Mouse (Mus musculus) bone marrow, adult 2 months (tissue): ENCODE measurements around the gene Il2rb. TPM values are rescaled to one million over a fixed set of nuclear protein-coding genes. Genes with fewer than 3 reads are reported as not detected.

Experiments
- H3K27ac ChIP-seq: fragments of 200-500 bp; 2 replicates; pipeline ENCODE4 v1.5.1; 2012; ENCODE audit warnings: low read depth, mild to moderate bottlenecking, control low read depth, inconsistent platforms, low read length; ENCODE audit not compliant: control insufficient read depth, poor library complexity, insufficient read depth
- H3K4me1 ChIP-seq: fragments of 200-500 bp; 2 replicates; pipeline ENCODE4 v1.6.1; 2011; ENCODE audit warnings: low read length; ENCODE audit not compliant: control insufficient read depth, insufficient read depth
- H3K4me3 ChIP-seq: fragments of 200-500 bp; replicated peaks from 2 replicates; pipeline ENCODE3; 2011; ENCODE audit warnings: mild to moderate bottlenecking, low read depth, low read length, control low read depth; ENCODE audit not compliant: control insufficient read depth
- CTCF ChIP-seq: fragments of 200-500 bp; IDR thresholded peaks from 2 replicates; pipeline ENCODE4 v1.5.1; 2011; ENCODE audit warnings: low read length, control low read depth; ENCODE audit not compliant: control insufficient read depth, insufficient read depth
- POLR2A ChIP-seq: fragments of 200-500 bp; IDR thresholded peaks from 2 replicates; pipeline ENCODE4 v1.6.1; 2011; ENCODE audit warnings: low read depth, mild to moderate bottlenecking, control low read depth, low read length, borderline replicate concordance; ENCODE audit not compliant: control insufficient read depth
- WGBS: fragments of 180-500 bp; shearing (Covaris S2); methylation state at CpG from one replicate; pipeline ENCODE4 v1.1.7; 2018; 5-methylcytosine and 5-hydroxymethylcytosine counted together
- polyA plus RNA-seq: library from polyadenylated mRNA; stranded (reverse); fragments of >200 nt; gene quantifications from 2 replicates; pipeline ENCODE4 v1.2.4, GENCODE M21; 2011; ENCODE audit warnings: low replicate concordance; ENCODE audit not compliant: missing spikeins, insufficient read depth, insufficient read length

Gene Il2rb
- polyA plus RNA-seq, 1 experiment, result 7.6 TPM

GRCm38 (mm10) chr15:78470495-78471276, 24.4 kb downstream of the Il2rb start:
- H3K4me1 ChIP-seq, result no peaks in the 10 kb centered on the region
- H3K27ac ChIP-seq, result no peak overlapping the region
- WGBS, result 74% methylated on average over 4 of the region's 4 CpGs
- H3K4me3 ChIP-seq, result no peak overlapping the region
- TF ChIP-seq POLR2A (no peak), CTCF (no peak)

GRCm38 (mm10) chr15:78468379-78468937, 26.6 kb downstream of the Il2rb start, which contains the start of gene Tmprss6:
Tmprss6 (minus strand) TSS chr15:78468634.
- no peak for TF ChIP-seq POLR2A
- no peak for TF ChIP-seq CTCF
- H3K4me3 ChIP-seq, result no peak within 1 kb of the TSS
- WGBS, result 76% methylated on average over 7 of the region's 7 CpGs
- H3K27ac ChIP-seq, result no peak within 1 kb of the TSS
- H3K4me1 ChIP-seq, result no peaks in the 10 kb centered on the region

DNA sequence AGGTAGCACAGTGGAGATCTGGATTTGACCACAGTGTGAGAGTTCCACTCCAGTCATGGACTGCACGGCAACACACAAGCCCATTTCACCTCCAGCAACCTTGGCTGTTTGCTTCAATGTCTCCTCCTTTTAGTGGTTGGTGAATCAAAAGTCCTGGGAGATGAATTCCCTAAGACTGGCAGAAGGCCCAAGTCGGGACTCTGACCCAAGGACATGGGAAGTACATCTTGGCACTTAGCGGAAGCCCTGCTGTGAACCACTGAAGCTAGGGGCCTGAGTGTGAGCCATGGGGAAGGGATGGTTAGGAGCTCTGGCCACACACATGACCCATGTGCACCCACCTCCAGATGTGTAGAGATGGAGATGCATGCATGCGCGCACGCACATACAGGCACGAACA, 27.5 kb downstream of the Il2rb start:
- Histone ChIP-seq H3K4me1 (no peaks in the 10 kb centered on the region), H3K27ac (no peak overlapping the region), H3K4me3 (no peak overlapping the region)
- TF ChIP-seq CTCF (no peak), POLR2A (no peak)
- WGBS, result 88% methylated on average over 7 of the region's 7 CpGs

GRCm38 (mm10) chr15:78466809-78467208, 28.3 kb downstream of the Il2rb start:
- WGBS, result 43% methylated on average over 6 of the region's 6 CpGs

DNA sequence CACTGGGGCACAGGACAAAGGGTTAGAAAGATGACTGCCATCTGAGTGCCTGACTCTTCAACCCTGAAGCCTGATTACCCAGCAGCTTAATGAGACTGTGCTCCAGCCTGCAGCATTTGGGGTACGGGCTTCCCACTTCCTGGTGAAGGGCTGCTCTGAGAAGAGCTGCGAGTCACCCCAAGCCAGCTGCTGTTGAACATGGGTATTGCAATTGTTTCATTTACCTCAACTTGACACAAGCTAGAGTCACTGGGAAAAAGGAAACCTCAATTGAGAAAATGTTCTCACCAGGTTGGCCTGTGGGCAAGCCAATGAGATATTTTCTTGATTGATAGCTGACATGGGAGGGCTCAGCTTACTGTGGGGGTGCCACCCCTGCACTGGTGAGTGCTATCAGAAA, 32.1 kb downstream of the Il2rb start:
- TF ChIP-seq POLR2A, result no peak
- no peak for TF ChIP-seq CTCF
- Histone ChIP-seq H3K27ac (no peak overlapping the region), H3K4me1 (no peaks in the 10 kb centered on the region), H3K4me3 (no peak overlapping the region)
- 2% methylated on average over 2 of the region's 2 CpGs for WGBS

More at GRCm38 (mm10) chr15:78466809-78467208, 28.3 kb downstream of the Il2rb start:
- H3K27ac ChIP-seq, result no peak overlapping the region
- TF ChIP-seq POLR2A (no peak), CTCF (no peak)
- no peak overlapping the region for H3K4me3 ChIP-seq
- H3K4me1 ChIP-seq, result no peaks in the 10 kb centered on the region

DNA sequence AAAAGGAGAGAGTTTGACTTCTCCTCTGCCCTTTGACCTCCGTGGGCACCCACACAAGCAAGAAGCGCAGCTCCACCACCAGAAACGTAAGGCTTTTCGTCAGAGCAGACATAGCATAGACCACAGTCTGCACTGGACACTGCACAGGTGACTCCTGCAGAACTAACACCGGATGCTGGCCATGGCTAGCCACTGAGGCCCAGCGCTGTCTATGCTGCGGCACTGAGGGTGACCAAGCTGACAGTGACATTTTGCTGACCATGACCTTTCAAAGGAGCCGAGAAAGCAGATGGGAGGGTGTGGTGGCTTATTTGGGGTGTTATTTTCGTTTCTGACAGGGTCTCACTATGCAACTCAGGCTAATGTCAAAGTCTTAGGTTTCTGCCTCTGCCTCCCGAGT, 37.9 kb downstream of the Il2rb start:
- no peaks in the 10 kb centered on the region; the same call in 1 of the 2 replicates for H3K4me1 ChIP-seq
- WGBS, result 71% methylated on average over 10 of the region's 10 CpGs
- no peak overlapping the region for H3K4me3 ChIP-seq
- no peak for TF ChIP-seq CTCF
- TF ChIP-seq POLR2A, result no peak
- H3K27ac ChIP-seq, result no peak overlapping the region

DNA sequence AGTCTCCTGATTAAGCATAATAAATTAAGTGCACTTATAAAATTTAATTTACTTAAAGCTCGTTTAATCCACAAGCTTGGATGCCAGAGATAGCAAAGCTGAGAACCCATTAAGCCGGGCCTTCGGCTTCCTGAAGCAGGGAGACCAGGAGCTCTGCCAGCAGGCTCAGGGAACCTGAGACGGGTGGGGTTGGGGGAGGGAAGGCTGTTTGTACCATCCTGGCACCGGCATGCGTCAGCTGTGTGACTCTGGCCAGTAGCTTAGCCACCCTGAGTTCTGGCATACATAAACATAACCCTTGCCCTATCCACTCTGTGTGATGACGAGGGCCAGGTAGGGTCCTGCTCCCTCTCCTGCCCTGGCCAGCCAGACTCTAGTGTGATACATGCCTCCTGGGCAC, 39.0 kb downstream of the Il2rb start:
- Histone ChIP-seq H3K27ac (no peak overlapping the region), H3K4me1 (no peaks in the 10 kb centered on the region; the same call in 1 of the 2 replicates), H3K4me3 (no peak overlapping the region)
- TF ChIP-seq CTCF, result no peak
- TF ChIP-seq POLR2A, result no peak
- WGBS, result 80% methylated on average over 7 of the region's 7 CpGs

GRCm38 (mm10) chr15:78455168-78455567, 39.9 kb downstream of the Il2rb start:
- Histone ChIP-seq H3K4me3 (no peak overlapping the region), H3K27ac (no peak overlapping the region), H3K4me1 (no peaks in the 10 kb centered on the region; the same call in 1 of the 2 replicates)
- TF ChIP-seq POLR2A, result no peak
- no peak for TF ChIP-seq CTCF
- WGBS, result 42% methylated on average over 4 of the region's 4 CpGs
